Mouse (Mus musculus) limb, embryonic 14.5 days (tissue): Measurements from ENCODE around the gene Cmpk2. TPM values are rescaled to one million over a fixed set of nuclear protein-coding genes. Genes with fewer than 3 reads are reported as not detected.

Experiments
- ATAC-seq: fragments of 200-750 bp; cut with Nextera tagmentation; 2 replicates; pipeline ENCODE4 v1.8.0; 2017; ENCODE audit warnings: low read depth, moderate number of reproducible peaks, moderate TSS enrichment; ENCODE audit not compliant: low FRiP score
- DNase-seq: peaks from one replicate; pipeline ENCODE4 v3.0.0-alpha.2; 2015; ENCODE audit warnings: low spot score
- H3K27ac ChIP-seq: fragments of 300-500 bp; sonication (generic); replicated peaks from 2 replicates; pipeline ENCODE4 v1.5.1; 2014; ENCODE audit warnings: low read depth, mild to moderate bottlenecking, low read length, moderate library complexity, mixed read lengths
- H3K27me3 ChIP-seq: fragments of 300-500 bp; sonication (generic); 2 replicates; pipeline ENCODE4 v1.6.1; 2014; ENCODE audit warnings: low read length, mixed read lengths; ENCODE audit not compliant: control insufficient read depth, insufficient read depth
- H3K36me3 ChIP-seq: fragments of 300-500 bp; sonication (generic); 2 replicates; pipeline ENCODE4 v1.6.1; 2014; ENCODE audit warnings: mild to moderate bottlenecking, low read length, moderate library complexity, mixed read lengths; ENCODE audit not compliant: control insufficient read depth, insufficient read depth
- H3K4me1 ChIP-seq: fragments of 300-500 bp; sonication (generic); 2 replicates; pipeline ENCODE4 v1.6.1; 2014; ENCODE audit warnings: antibody characterized with exemption, low read length, mixed read lengths; ENCODE audit not compliant: control insufficient read depth, insufficient read depth
- H3K4me2 ChIP-seq: fragments of 300-500 bp; sonication (generic); replicated peaks from 2 replicates; pipeline ENCODE4 v1.6.1; 2014; ENCODE audit warnings: low read depth, mild to moderate bottlenecking, low read length, moderate library complexity; ENCODE audit not compliant: severe bottlenecking
- H3K4me3 ChIP-seq: fragments of 300-500 bp; sonication (generic); replicated peaks from 2 replicates; pipeline ENCODE4 v1.5.1; 2014; ENCODE audit warnings: low read length
- H3K9ac ChIP-seq: fragments of 300-500 bp; sonication (generic); 2 replicates; pipeline ENCODE4 v1.6.1; 2014; ENCODE audit warnings: mild to moderate bottlenecking, low read depth, low read length, moderate library complexity; ENCODE audit not compliant: severe bottlenecking
- H3K9me3 ChIP-seq: fragments of 300-500 bp; sonication (generic); 2 replicates; pipeline ENCODE4 v1.6.1; 2016; ENCODE audit warnings: low read length; ENCODE audit not compliant: control insufficient read depth
- POLR2A ChIP-seq: fragments of 200-500 bp; IDR thresholded peaks from 2 replicates; pipeline ENCODE4 v1.8.0; 2012; ENCODE audit warnings: inconsistent platforms, mild to moderate bottlenecking, moderate library complexity, borderline replicate concordance; ENCODE audit not compliant: insufficient read depth, insufficient read length; ENCODE audit errors: extremely low read depth
- WGBS: fragments of 180-500 bp; shearing (Covaris S2); extraction: QIAGEN DNeasy Blood & Tissue Kit; methylation state at CpG from one replicate; pipeline ENCODE4 v1.1.7; 2014; 5-methylcytosine and 5-hydroxymethylcytosine counted together
- polyA plus RNA-seq, 2 experiments: library from polyadenylated mRNA; depleted of rRNA in 1 of 2; stranded (reverse) in 1 of 2; unstranded in 1 of 2; fragments of >200 nt; fragmentation: Nextera tagmentation in 1 of 2; extraction: Ambion mirVana in 1 of 2; gene quantifications; 2 replicates each; pipeline versions ENCODE4 v1.2.1 to v1.2.3; 2012 to 2014

Gene Cmpk2
- polyA plus RNA-seq, 2 experiments: 4.0 to 7.2 TPM

- WGBS: 96% methylated on average over 1 of the region's 1 CpGs
Observed at GRCm38 (mm10) chr12:26489942-26490341, 20.9 kb downstream of the Cmpk2 start.

GRCm38 (mm10) chr12:26501042-26501441 is 32.0 kb downstream of the Cmpk2 start:
- H3K9ac ChIP-seq: no peak overlapping the region
- no peak for ATAC-seq
- H3K36me3 ChIP-seq: no peaks in the 10 kb centered on the region
- TF ChIP-seq POLR2A: no peak
- no peak overlapping the region for H3K4me3 ChIP-seq
- WGBS: 88% methylated on average over 3 of the region's 3 CpGs
- H3K27ac ChIP-seq: no peak overlapping the region
- DNase-seq: no peak
- H3K4me1 ChIP-seq: no peaks in the 10 kb centered on the region
- H3K9me3 ChIP-seq: no peaks in the 10 kb centered on the region
- H3K4me2 ChIP-seq: no peak overlapping the region
- H3K27me3 ChIP-seq: no peaks in the 10 kb centered on the region

More at GRCm38 (mm10) chr12:26489942-26490341, 20.9 kb downstream of the Cmpk2 start:
- H3K36me3 ChIP-seq: no peaks in the 10 kb centered on the region
- H3K27ac ChIP-seq: no peak overlapping the region
- H3K4me2 ChIP-seq: no peak overlapping the region
- H3K4me3 ChIP-seq: no peak overlapping the region
- no peak for TF ChIP-seq POLR2A
- H3K9me3 ChIP-seq: no peaks in the 10 kb centered on the region
- ATAC-seq: no peak
- no peak overlapping the region for H3K9ac ChIP-seq
- H3K4me1 ChIP-seq: peaks cover 13% of the 10 kb centered on the region
- H3K27me3 ChIP-seq: no peaks in the 10 kb centered on the region
- no peak for DNase-seq

DNA sequence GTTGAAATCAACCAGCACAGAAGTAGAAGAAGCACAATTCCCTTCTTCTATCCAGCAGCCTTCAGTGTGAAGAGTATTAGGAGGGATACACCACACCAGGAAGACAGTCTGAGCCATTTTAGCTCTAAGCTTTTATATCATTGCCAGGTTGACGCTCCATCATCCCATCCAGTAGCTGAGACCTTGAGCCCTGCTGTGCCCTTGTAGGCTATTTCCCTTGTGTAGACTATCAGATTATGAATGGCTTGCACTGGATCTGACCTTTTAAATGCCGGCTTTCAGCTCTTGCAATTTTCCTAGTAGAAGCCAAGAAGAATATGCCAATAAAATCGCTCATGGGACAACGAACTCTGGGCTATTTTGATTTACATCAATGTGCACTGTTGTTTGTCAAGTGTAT is 42.0 kb downstream of the Cmpk2 start:
- TF ChIP-seq POLR2A: no peak
- WGBS: 89% methylated on average over 4 of the region's 4 CpGs

DNA sequence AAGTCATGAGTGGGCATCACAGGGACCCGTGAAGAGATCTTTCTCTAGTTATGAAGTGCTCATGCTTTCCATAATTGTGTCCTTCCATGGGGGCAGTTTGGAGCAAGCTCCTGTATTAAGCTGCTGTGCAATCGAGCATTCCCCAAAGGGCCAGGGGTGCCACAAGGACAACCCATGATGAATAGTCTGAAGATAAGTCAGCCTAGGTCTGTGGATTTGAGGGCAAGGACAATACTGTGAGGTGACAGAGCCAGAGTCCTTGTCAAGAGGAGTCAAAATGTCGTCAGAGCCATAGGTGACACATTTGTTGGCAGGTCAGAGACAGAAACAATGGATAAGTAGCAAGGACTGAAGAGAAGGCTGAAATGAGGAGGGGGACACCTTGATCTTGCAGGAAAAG is 49.2 kb downstream of the Cmpk2 start:
- Histone ChIP-seq H3K27ac (no peak overlapping the region), H3K4me1 (no peaks in the 10 kb centered on the region), H3K9me3 (no peaks in the 10 kb centered on the region), H3K4me2 (no peak overlapping the region), H3K36me3 (no peaks in the 10 kb centered on the region), H3K27me3 (no peaks in the 10 kb centered on the region), H3K4me3 (no peak overlapping the region), H3K9ac (no peak overlapping the region)
- WGBS: 80% methylated on average over 3 of the region's 3 CpGs
- DNase-seq (no peak), ATAC-seq (no peak)
- no peak for TF ChIP-seq POLR2A

More for the DNA sequence above, 42.0 kb downstream of the Cmpk2 start:
- Histone ChIP-seq H3K27ac (no peak overlapping the region), H3K27me3 (no peaks in the 10 kb centered on the region), H3K9me3 (no peaks in the 10 kb centered on the region), H3K4me2 (no peak overlapping the region), H3K4me1 (no peaks in the 10 kb centered on the region), H3K4me3 (no peak overlapping the region), H3K9ac (no peak overlapping the region), H3K36me3 (no peaks in the 10 kb centered on the region)
- DNase-seq: no peak
- ATAC-seq: no peak

DNA sequence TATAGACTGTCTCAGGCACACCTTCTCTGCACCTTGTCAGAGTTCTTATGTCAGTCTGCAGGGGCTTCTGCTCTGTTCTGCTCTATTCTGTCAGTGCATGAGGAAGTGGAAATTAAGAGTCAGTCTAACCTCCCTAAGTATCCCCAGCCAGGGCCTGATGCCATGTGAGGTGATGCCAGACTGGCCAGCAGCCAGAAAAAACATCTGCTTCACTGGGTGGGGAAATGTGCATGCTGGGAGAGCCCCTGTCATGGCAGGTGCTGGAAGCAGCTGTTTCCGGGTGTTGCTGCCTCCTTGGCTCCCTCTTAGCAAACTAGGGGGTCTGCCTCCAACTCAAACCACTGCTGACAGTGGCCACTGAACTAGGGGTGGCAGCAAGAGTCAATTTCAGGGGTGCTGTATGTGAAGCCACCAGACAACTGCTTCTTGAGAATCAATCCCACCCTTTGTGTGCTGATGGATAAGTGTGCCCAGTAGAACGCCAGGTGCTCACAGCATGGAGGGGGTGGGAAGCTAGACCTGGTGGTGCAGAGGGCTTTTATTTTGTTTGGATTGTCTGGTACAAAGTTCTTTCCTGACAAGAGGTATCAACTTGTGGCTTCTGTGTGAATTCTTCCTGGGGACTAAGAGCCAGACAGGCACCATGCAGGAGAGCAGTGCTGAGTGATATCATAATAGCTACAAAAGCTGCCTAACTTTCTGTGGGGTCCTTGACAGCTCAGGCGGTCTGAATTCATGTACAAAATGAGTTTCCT is 56.1 kb downstream of the Cmpk2 start:
- peaks cover 10% of the 10 kb centered on the region; the same call in 1 of the 2 replicates for H3K4me1 ChIP-seq
- no peaks in the 10 kb centered on the region for H3K9me3 ChIP-seq
- H3K4me3 ChIP-seq: no peak overlapping the region
- 44% methylated on average over 3 of the region's 3 CpGs for WGBS
- no peak overlapping the region for H3K4me2 ChIP-seq
- H3K9ac ChIP-seq: no peak overlapping the region
- TF ChIP-seq POLR2A: no peak
- H3K36me3 ChIP-seq: no peaks in the 10 kb centered on the region
- no peaks in the 10 kb centered on the region for H3K27me3 ChIP-seq
- ATAC-seq (peak; percentile 72), DNase-seq (peak; percentile 87)
- no peak overlapping the region for H3K27ac ChIP-seq
